Mouse (Mus musculus) neural tube, embryonic 15.5 days (tissue): ENCODE data around the gene Cytl1. TPM values are rescaled to one million over a fixed set of nuclear protein-coding genes. Genes with fewer than 3 reads are reported as not detected.

Experiments used
- ATAC-seq: fragments of 200-750 bp; cut with Nextera tagmentation; 2 replicates; pipeline ENCODE4 v1.8.0; 2017; ENCODE audit warnings: mild to moderate bottlenecking, moderate TSS enrichment, moderate library complexity; ENCODE audit not compliant: low FRiP score
- H3K27ac ChIP-seq: fragments of 300-500 bp; sonication (generic); replicated peaks from 2 replicates; pipeline ENCODE4 v1.5.1; 2015; ENCODE audit warnings: mild to moderate bottlenecking, inconsistent platforms
- H3K27me3 ChIP-seq: fragments of 300-500 bp; sonication (generic); replicated peaks from 2 replicates; pipeline ENCODE4 v1.6.1; 2015; ENCODE audit warnings: inconsistent platforms
- H3K36me3 ChIP-seq: fragments of 300-500 bp; sonication (generic); 2 replicates; pipeline ENCODE4 v1.6.1; 2015; ENCODE audit warnings: inconsistent platforms
- H3K4me1 ChIP-seq: fragments of 300-500 bp; sonication (generic); 2 replicates; pipeline ENCODE4 v1.6.1; 2015; ENCODE audit warnings: inconsistent platforms
- H3K4me2 ChIP-seq: fragments of 300-500 bp; sonication (generic); 2 replicates; pipeline ENCODE4 v1.6.1; 2015; ENCODE audit warnings: inconsistent platforms, mild to moderate bottlenecking, moderate library complexity
- H3K4me3 ChIP-seq: fragments of 300-500 bp; sonication (generic); replicated peaks from 2 replicates; pipeline ENCODE4 v1.5.1; 2015; ENCODE audit warnings: mild to moderate bottlenecking, inconsistent platforms
- H3K9ac ChIP-seq: fragments of 300-500 bp; sonication (generic); replicated peaks from 2 replicates; pipeline ENCODE4 v1.6.1; 2015; ENCODE audit warnings: mild to moderate bottlenecking, inconsistent platforms
- H3K9me3 ChIP-seq: fragments of 300-500 bp; sonication (generic); replicated peaks from 2 replicates; pipeline ENCODE4 v1.6.1; 2016; ENCODE audit warnings: inconsistent platforms
- WGBS: fragments of 180-500 bp; shearing (Covaris S2); methylation state at CpG from one replicate; pipeline ENCODE4 v1.1.7; 2015; ENCODE audit warnings: mixed read lengths; 5-methylcytosine and 5-hydroxymethylcytosine counted together
- polyA plus RNA-seq: library from polyadenylated mRNA; unstranded; fragments of >200 nt; fragmentation: Nextera tagmentation; extraction: Ambion mirVana; gene quantifications from 2 replicates; pipeline ENCODE4 v1.2.1, GENCODE M21; 2015

The Cytl1 gene
- polyA plus RNA-seq, 1 experiment from 2014 or later = 4.9 TPM

- Histone ChIP-seq H3K4me1 (peaks cover 6% of the 10 kb centered on the region), H3K36me3 (no peaks in the 10 kb centered on the region), H3K27ac (no peak overlapping the region), H3K4me2 (no peak overlapping the region), H3K27me3 (no peaks in the 10 kb centered on the region), H3K9ac (no peak overlapping the region), H3K4me3 (no peak overlapping the region), H3K9me3 (no peaks in the 10 kb centered on the region)
- WGBS = 80% methylated on average over 4 of the region's 4 CpGs
- no peak for ATAC-seq
Measured at GRCm38 (mm10) chr5:37725220-37725886, 10.0 kb upstream of the Cytl1 start.

- no peak for ATAC-seq
Measured at GRCm38 (mm10) chr5:37730781-37731180, 4.5 kb upstream of the Cytl1 start.

GRCm38 (mm10) chr5:37736213-37736612, 894 bp downstream of the Cytl1 start:
- no peak for ATAC-seq
- Histone ChIP-seq H3K9ac (no peak overlapping the region), H3K4me1 (no peaks in the 10 kb centered on the region), H3K9me3 (no peaks in the 10 kb centered on the region), H3K36me3 (no peaks in the 10 kb centered on the region), H3K4me2 (no peak overlapping the region), H3K27me3 (0 out of 2 replicates have a peak, but pooled peaks cover 3% of the 10 kb centered on the region), H3K4me3 (no peak overlapping the region), H3K27ac (no peak overlapping the region)
- WGBS = 62% methylated on average over 7 of the region's 7 CpGs

More at GRCm38 (mm10) chr5:37730781-37731180, 4.5 kb upstream of the Cytl1 start:
- 0 out of 2 replicates have a peak, but pooled peaks cover 3% of the 10 kb centered on the region for H3K27me3 ChIP-seq
- 93% methylated on average over 2 of the region's 2 CpGs for WGBS
- no peaks in the 10 kb centered on the region for H3K4me1 ChIP-seq
- no peak overlapping the region for H3K4me3 ChIP-seq
- H3K27ac ChIP-seq = no peak overlapping the region
- no peak overlapping the region for H3K9ac ChIP-seq
- H3K4me2 ChIP-seq = no peak overlapping the region
- H3K36me3 ChIP-seq = no peaks in the 10 kb centered on the region
- no peaks in the 10 kb centered on the region for H3K9me3 ChIP-seq

- Histone ChIP-seq H3K36me3 (no peaks in the 10 kb centered on the region), H3K4me1 (no peaks in the 10 kb centered on the region), H3K4me2 (no peak overlapping the region), H3K9ac (no peak overlapping the region), H3K4me3 (no peak overlapping the region), H3K27me3 (no peaks in the 10 kb centered on the region), H3K9me3 (no peaks in the 10 kb centered on the region; the same call in 1 of the 2 replicates), H3K27ac (0 out of 2 replicates have a peak overlapping the region, but pooled peaks have one; percentile 5)
- WGBS = 70% methylated on average over 13 of the region's 13 CpGs
- ATAC-seq = peak; percentile 50; the same call in 1 of the 2 replicates
Measured at GRCm38 (mm10) chr5:37743889-37744707, 8.8 kb downstream of the Cytl1 start.

GRCm38 (mm10) chr5:37752027-37752967, 17.0 kb downstream of the Cytl1 start:
- H3K9me3 ChIP-seq = no peaks in the 10 kb centered on the region
- WGBS = 62% methylated on average over 8 of the region's 8 CpGs
- no peak overlapping the region for H3K27ac ChIP-seq
- H3K4me3 ChIP-seq = no peak overlapping the region
- peaks cover 11% of the 10 kb centered on the region; the same call in 1 of the 2 replicates for H3K27me3 ChIP-seq
- no peaks in the 10 kb centered on the region for H3K4me1 ChIP-seq
- H3K4me2 ChIP-seq = no peak overlapping the region
- no peaks in the 10 kb centered on the region for H3K36me3 ChIP-seq
- ATAC-seq = peak; percentile 89
- no peak overlapping the region for H3K9ac ChIP-seq

DNA sequence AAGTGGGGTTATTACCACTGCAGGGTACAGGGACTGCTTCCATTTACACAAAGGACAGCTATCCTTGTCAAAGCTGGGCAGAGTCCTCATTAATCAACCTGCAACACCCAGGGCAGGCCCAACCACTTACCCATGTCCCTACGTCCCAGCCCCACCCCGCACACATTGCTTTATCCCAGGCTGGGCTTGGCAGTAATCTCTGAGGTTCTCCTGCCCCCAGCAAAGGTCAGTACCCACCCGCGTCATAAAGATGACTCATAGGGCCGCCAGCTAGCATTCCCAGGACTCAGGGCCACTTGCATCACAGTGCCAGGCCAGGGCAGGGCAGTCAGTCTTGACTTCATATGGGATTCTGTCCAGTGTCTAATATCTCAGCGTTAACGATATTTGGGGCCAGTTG, 18.0 kb downstream of the Cytl1 start:
- no peaks in the 10 kb centered on the region for H3K36me3 ChIP-seq
- WGBS = 80% methylated on average over 7 of the region's 7 CpGs
- no peak overlapping the region for H3K4me3 ChIP-seq
- no peak overlapping the region for H3K27ac ChIP-seq
- ATAC-seq = no peak
- H3K4me1 ChIP-seq = no peaks in the 10 kb centered on the region
- no peak overlapping the region for H3K4me2 ChIP-seq
- peaks cover 15% of the 10 kb centered on the region for H3K27me3 ChIP-seq
- no peak overlapping the region for H3K9ac ChIP-seq
- no peaks in the 10 kb centered on the region for H3K9me3 ChIP-seq

DNA sequence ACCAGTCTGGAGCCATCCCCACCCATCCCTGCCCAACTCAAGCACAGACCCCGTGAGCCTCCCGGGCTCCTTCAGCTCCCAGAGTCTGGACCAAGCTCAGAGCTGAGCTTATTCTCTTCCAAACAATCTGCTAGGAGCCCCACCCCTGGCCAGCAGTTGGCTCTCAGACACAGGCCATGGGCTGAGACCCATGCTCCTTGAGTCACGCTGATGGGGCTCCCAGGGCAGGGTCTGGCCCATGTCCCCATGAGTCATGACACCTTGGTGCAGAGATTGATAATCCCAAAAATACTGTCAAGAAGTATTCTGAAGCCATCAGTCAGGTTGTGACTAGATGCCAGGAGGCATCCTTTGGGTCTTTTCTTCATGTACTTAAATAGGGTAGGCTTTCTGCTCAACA, 26.7 kb downstream of the Cytl1 start:
- H3K4me2 ChIP-seq = no peak overlapping the region
- H3K36me3 ChIP-seq = no peaks in the 10 kb centered on the region
- H3K27me3 ChIP-seq = peaks cover 23% of the 10 kb centered on the region
- no peak for ATAC-seq
- no peaks in the 10 kb centered on the region for H3K9me3 ChIP-seq
- H3K27ac ChIP-seq = no peak overlapping the region
- WGBS = 90% methylated on average over 3 of the region's 3 CpGs
- H3K4me3 ChIP-seq = no peak overlapping the region
- no peak overlapping the region for H3K9ac ChIP-seq
- H3K4me1 ChIP-seq = no peaks in the 10 kb centered on the region

GRCm38 (mm10) chr5:37765851-37766250, 30.5 kb downstream of the Cytl1 start:
- Histone ChIP-seq H3K27me3 (peaks cover 22% of the 10 kb centered on the region), H3K36me3 (no peaks in the 10 kb centered on the region), H3K9ac (no peak overlapping the region), H3K9me3 (no peaks in the 10 kb centered on the region), H3K4me2 (no peak overlapping the region), H3K27ac (no peak overlapping the region), H3K4me1 (peaks cover 12% of the 10 kb centered on the region), H3K4me3 (no peak overlapping the region)
- ATAC-seq = no peak
- WGBS = 22% methylated on average over 8 of the region's 8 CpGs

GRCm38 (mm10) chr5:37767231-37767630, 31.9 kb downstream of the Cytl1 start:
- Histone ChIP-seq H3K36me3 (no peaks in the 10 kb centered on the region), H3K27me3 (peaks cover 25% of the 10 kb centered on the region), H3K27ac (no peak overlapping the region), H3K4me1 (peaks cover 12% of the 10 kb centered on the region), H3K4me2 (no peak overlapping the region), H3K4me3 (no peak overlapping the region), H3K9ac (no peak overlapping the region), H3K9me3 (no peaks in the 10 kb centered on the region)
- 87% methylated on average over 5 of the region's 5 CpGs for WGBS
- no peak for ATAC-seq

DNA sequence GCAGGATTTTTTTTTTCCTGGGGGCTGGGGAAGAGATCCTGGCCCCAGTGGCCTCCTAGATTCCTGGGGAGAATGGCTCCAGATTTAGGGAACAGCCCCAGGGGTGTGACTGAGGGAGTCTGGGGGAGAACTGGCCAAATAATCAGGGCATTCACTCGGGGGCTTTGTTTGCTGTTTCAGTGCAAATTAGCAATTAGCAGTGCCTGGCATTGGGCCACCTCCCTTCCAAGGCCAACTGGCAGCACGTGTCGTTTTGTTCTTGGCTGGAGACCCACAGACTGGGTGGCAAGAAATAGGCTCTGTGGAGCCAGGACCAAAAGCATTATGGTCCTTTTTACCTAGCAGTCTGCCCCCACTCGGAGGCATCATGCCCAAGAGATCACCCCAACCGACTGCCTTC, 33.7 kb downstream of the Cytl1 start:
- Histone ChIP-seq H3K9ac (no peak overlapping the region), H3K4me2 (no peak overlapping the region), H3K27me3 (peaks cover 41% of the 10 kb centered on the region), H3K36me3 (no peaks in the 10 kb centered on the region), H3K4me3 (no peak overlapping the region), H3K9me3 (no peaks in the 10 kb centered on the region), H3K27ac (no peak overlapping the region), H3K4me1 (peaks cover 12% of the 10 kb centered on the region)
- peak; percentile 60; the same call in 1 of the 2 replicates for ATAC-seq
- 9% methylated on average over 5 of the region's 5 CpGs for WGBS

DNA sequence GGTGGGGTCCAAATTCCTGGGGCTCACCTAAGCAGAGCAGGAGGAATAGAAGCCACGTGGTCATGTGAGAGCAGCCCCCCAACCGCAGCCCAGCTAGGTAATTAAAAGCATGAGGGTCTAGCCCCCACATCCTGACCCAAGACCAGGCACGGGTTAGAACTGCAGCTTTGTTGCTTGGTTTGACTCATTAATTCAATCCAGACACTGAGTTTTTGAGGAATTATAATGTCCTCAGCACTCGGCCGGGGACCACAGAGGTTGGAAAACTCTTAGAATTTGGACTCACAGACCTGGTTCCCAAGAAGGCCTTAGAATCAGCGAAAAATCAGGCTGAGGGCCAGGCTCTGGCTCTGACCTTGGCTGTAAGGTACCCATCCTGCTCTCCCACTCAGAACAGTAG, 35.6 kb downstream of the Cytl1 start:
- Histone ChIP-seq H3K4me3 (no peak overlapping the region), H3K27ac (no peak overlapping the region), H3K9ac (no peak overlapping the region), H3K27me3 (peaks cover 42% of the 10 kb centered on the region), H3K36me3 (no peaks in the 10 kb centered on the region), H3K4me1 (peaks cover 12% of the 10 kb centered on the region), H3K9me3 (no peaks in the 10 kb centered on the region), H3K4me2 (no peak overlapping the region)
- 89% methylated on average over 6 of the region's 6 CpGs for WGBS
- ATAC-seq = no peak
